In the genomic region with DNA sequence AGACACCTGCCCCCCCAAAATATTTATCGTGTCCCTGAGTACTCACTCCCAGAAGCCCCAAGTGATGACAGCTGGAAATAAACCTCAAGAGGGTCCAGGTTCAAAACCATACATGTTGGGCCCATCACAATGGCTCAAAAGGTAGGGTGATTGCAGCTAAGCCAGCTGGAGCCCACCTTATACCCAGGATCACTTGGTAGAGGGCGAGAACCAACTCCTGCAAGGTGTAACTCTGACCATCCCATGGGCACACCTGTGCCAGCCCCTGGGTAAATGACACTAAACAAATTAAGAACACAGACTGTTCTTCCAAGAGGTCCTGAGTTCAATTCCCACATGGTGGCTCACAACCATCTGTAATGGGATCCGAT, we compare ENCODE assay signal across 9 mouse cellular contexts. TPM values are rescaled to one million over a fixed set of nuclear protein-coding genes. Genes with fewer than 3 reads are reported as not detected.
DNase-seq lines count a peak whose midpoint lies in the region; ATAC-seq and TF ChIP-seq lines count a peak whose summit lies in the region.
"Had no signal": no experiment of that assay in that cellular context is flagged by ENCODE, and none has a peak within 500 bp of the region (broad histone marks: within the 10 kb centered on the region; RNA-seq: fewer than 3 reads in every experiment).

No protein-coding gene starts in this region.

- H3K9ac ChIP-seq in lung, embryonic 14.5 days = peak overlapping the region; percentile 61
- H3K9ac ChIP-seq in neural tube, embryonic 15.5 days (replicated peaks) = peak overlapping the region; percentile 36

- WGBS in lung, embryonic 14.5 days = 53% methylated on average over 3 of the region's 3 CpGs
- WGBS in limb, embryonic 10.5 days = 63% methylated on average over 3 of the region's 3 CpGs
- 59% methylated on average over 3 of the region's 3 CpGs for WGBS in neural tube, embryonic 15.5 days

- no peak for TF ChIP-seq POLR2A in embryonic fibroblast, embryonic 13.5 days (IDR thresholded peaks at IDR 0.05; ENCODE audit: low read depth, low read length)

- H3K36me3 ChIP-seq in lung, embryonic 14.5 days (ENCODE audit: insufficient read depth) = peaks cover 24% of the 10 kb centered on the region
- peaks cover 27% of the 10 kb centered on the region for H3K36me3 ChIP-seq in limb, embryonic 10.5 days
- H3K36me3 ChIP-seq in neural tube, embryonic 15.5 days = peaks cover 7% of the 10 kb centered on the region; the same call in 1 of the 2 replicates

- H3K27me3 ChIP-seq in lung, embryonic 14.5 days (ENCODE audit: insufficient read depth, low read length) = no peaks in the 10 kb centered on the region
- H3K27me3 ChIP-seq in limb, embryonic 10.5 days (ENCODE audit: low read depth, poor library complexity, severe bottlenecking) = no peaks in the 10 kb centered on the region
- H3K27me3 ChIP-seq in neural tube, embryonic 15.5 days (replicated peaks) = no peaks in the 10 kb centered on the region

- peak overlapping the region; percentile 71 for H3K4me2 ChIP-seq in lung, embryonic 14.5 days
- peak overlapping the region; percentile 86 for H3K4me2 ChIP-seq in neural tube, embryonic 15.5 days

- 0 out of 2 replicates have a peak, but pooled peaks have one; percentile 1 for ATAC-seq in lung, embryonic 14.5 days (ENCODE audit: insufficient read depth)
- ATAC-seq in neural tube, embryonic 15.5 days (ENCODE audit: low FRiP score) = no peak
- ATAC-seq in inflammation-experienced regulatory T-cells, adult 6 months = no peak

- H3K27ac ChIP-seq in lung, embryonic 14.5 days (ENCODE audit: low read depth) = peak overlapping the region; percentile 71
- H3K27ac ChIP-seq in embryonic fibroblast, embryonic 13.5 days (ENCODE audit: insufficient read depth, low read length) = no peak overlapping the region
- H3K27ac ChIP-seq in limb, embryonic 10.5 days = peak overlapping the region; percentile 96
- peak overlapping the region; percentile 86 for H3K27ac ChIP-seq in neural tube, embryonic 15.5 days (replicated peaks)

- TF ChIP-seq CTCF in lung, embryonic 14.5 days (IDR thresholded peaks at IDR 0.05; ENCODE audit: low read depth) = no peak
- no peak for TF ChIP-seq CTCF in embryonic fibroblast, embryonic 13.5 days (IDR thresholded peaks at IDR 0.05; ENCODE audit: borderline replicate concordance, insufficient read depth, low read length)

- H3K9me3 ChIP-seq in lung, embryonic 14.5 days (ENCODE audit: low read depth, low read length) = no peaks in the 10 kb centered on the region
- H3K9me3 ChIP-seq in limb, embryonic 10.5 days (replicated peaks) = no peaks in the 10 kb centered on the region
- H3K9me3 ChIP-seq in neural tube, embryonic 15.5 days (replicated peaks) = no peaks in the 10 kb centered on the region

- peaks cover 9% of the 10 kb centered on the region for H3K4me1 ChIP-seq in lung, embryonic 14.5 days (ENCODE audit: insufficient read depth)
- 0 out of 2 replicates have a peak, but pooled peaks cover 4% of the 10 kb centered on the region for H3K4me1 ChIP-seq in embryonic fibroblast, embryonic 13.5 days (ENCODE audit: control insufficient read depth, insufficient read depth, low read length)
- H3K4me1 ChIP-seq in limb, embryonic 10.5 days = peaks cover 24% of the 10 kb centered on the region
- H3K4me1 ChIP-seq in neural tube, embryonic 15.5 days = peaks cover 35% of the 10 kb centered on the region

- peak overlapping the region; percentile 89 for H3K4me3 ChIP-seq in lung, embryonic 14.5 days (ENCODE audit: low read depth, low read length)
- peak overlapping the region; percentile 41 for H3K4me3 ChIP-seq in embryonic fibroblast, embryonic 13.5 days (ENCODE audit: insufficient read depth, low read length)
- H3K4me3 ChIP-seq in limb, embryonic 10.5 days = peak overlapping the region; percentile 83
- H3K4me3 ChIP-seq in neural tube, embryonic 15.5 days (replicated peaks) = peak overlapping the region; percentile 82

- no peak for DNase-seq in lung, embryonic 14.5 days
- DNase-seq in lung, adult 18-20 months = no peak
- no peak for DNase-seq in limb, embryonic 10.5 days (ENCODE audit: low spot score)
- no peak for DNase-seq in frontal cortex, postnatal 14 days (ENCODE audit: low spot score in 2 of 2)
- DNase-seq in adrenal gland, postnatal 4 days (ENCODE audit: low spot score in 2 of 2) = no peak

RNA-seq across cellular contexts. Expression of a gene that starts 0.9 kb away (rescaled TPM):
- polyA plus RNA-seq in lung, embryonic 14.5 days (2014; fragmentation: Nextera tagmentation; extraction: Ambion mirVana) = 109 and 116 TPM in 2 replicates
- polyA plus RNA-seq in embryonic fibroblast, embryonic 13.5 days (2011; ENCODE audit: insufficient read length, low read depth, missing spikeins) = 26.4 and 26.7 TPM in 2 replicates
- polyA plus RNA-seq in limb, embryonic 10.5 days (2016; fragmentation: Nextera tagmentation; extraction: Ambion mirVana) = 134 and 148 TPM in 2 replicates
- polyA plus RNA-seq in neural tube, embryonic 15.5 days (2015; fragmentation: Nextera tagmentation; extraction: Ambion mirVana) = 132 and 146 TPM in 2 replicates
- polyA plus RNA-seq in inflammation-experienced regulatory T-cells, adult 6 months (2017; shearing (Covaris generic)) = 10 to 100 TPM; 10.7 to 27.1 (median 13.4) TPM
- 10 to 100 TPM; 69.1 to 70.7 TPM for total RNA-seq in adrenal gland, postnatal 4 days (2021)

RNA-seq across cellular contexts. Expression of a gene that starts 5.1 kb away (rescaled TPM):
- 57.5 and 67.0 TPM in 2 replicates for polyA plus RNA-seq in lung, embryonic 14.5 days (2014; fragmentation: Nextera tagmentation; extraction: Ambion mirVana)
- polyA plus RNA-seq in embryonic fibroblast, embryonic 13.5 days (2011; ENCODE audit: insufficient read length, low read depth, missing spikeins) = 37.7 and 50.1 TPM in 2 replicates
- polyA plus RNA-seq in limb, embryonic 10.5 days (2016; fragmentation: Nextera tagmentation; extraction: Ambion mirVana) = 101 and 115 TPM in 2 replicates
- polyA plus RNA-seq in neural tube, embryonic 15.5 days (2015; fragmentation: Nextera tagmentation; extraction: Ambion mirVana) = 101 TPM in 2 replicates
- polyA plus RNA-seq in inflammation-experienced regulatory T-cells, adult 6 months (2017; shearing (Covaris generic)) = 10 to 100 TPM in 2 of 3 experiments, 1 to 10 TPM in 1; 9.2 to 17.9 (median 10.9) TPM
- total RNA-seq in adrenal gland, postnatal 4 days (2021) = 10 to 100 TPM; 49.4 to 49.7 TPM

RNA-seq across cellular contexts. Expression of a gene that starts 5.1 kb away (rescaled TPM):
- polyA plus RNA-seq in lung, embryonic 14.5 days (2014; fragmentation: Nextera tagmentation; extraction: Ambion mirVana) = 2.8 and 3.8 TPM in 2 replicates
- polyA plus RNA-seq in embryonic fibroblast, embryonic 13.5 days (2011; ENCODE audit: insufficient read length, low read depth, missing spikeins) = 1.4 TPM in 1 of 2 replicates, not detected in the other
- polyA plus RNA-seq in limb, embryonic 10.5 days (2016; fragmentation: Nextera tagmentation; extraction: Ambion mirVana) = 3.8 and 4.2 TPM in 2 replicates
- 5.7 and 7.2 TPM in 2 replicates for polyA plus RNA-seq in neural tube, embryonic 15.5 days (2015; fragmentation: Nextera tagmentation; extraction: Ambion mirVana)
- polyA plus RNA-seq in inflammation-experienced regulatory T-cells, adult 6 months (2017; shearing (Covaris generic)) = 1 to 10 TPM in 2 of 3 experiments, under 1 TPM in 1; 0.60 to 1.9 (median 1.1) TPM
- 1 to 10 TPM; 1.7 to 1.8 TPM for total RNA-seq in adrenal gland, postnatal 4 days (2021)

RNA-seq across cellular contexts. Expression of a gene that starts 9.6 kb away (rescaled TPM):
- 1.3 and 1.4 TPM in 2 replicates for polyA plus RNA-seq in lung, embryonic 14.5 days (2014; fragmentation: Nextera tagmentation; extraction: Ambion mirVana)
- 1.1 TPM in 1 of 2 replicates, not detected in the other for polyA plus RNA-seq in embryonic fibroblast, embryonic 13.5 days (2011; ENCODE audit: insufficient read length, low read depth, missing spikeins)
- polyA plus RNA-seq in limb, embryonic 10.5 days (2016; fragmentation: Nextera tagmentation; extraction: Ambion mirVana) = 1.4 and 1.5 TPM in 2 replicates
- 3.4 and 3.6 TPM in 2 replicates for polyA plus RNA-seq in neural tube, embryonic 15.5 days (2015; fragmentation: Nextera tagmentation; extraction: Ambion mirVana)
- polyA plus RNA-seq in inflammation-experienced regulatory T-cells, adult 6 months (2017; shearing (Covaris generic)) = 1 to 10 TPM in 1 of 3 experiments, not detected in 2; 3.1 TPM
- 1 to 10 TPM; 2.6 to 4.1 TPM for total RNA-seq in adrenal gland, postnatal 4 days (2021)
- total RNA-seq: hematopoietic stem cell, adult 5-6 weeks had no signal

RNA-seq across cellular contexts. Expression of a gene that starts 13.6 kb away (rescaled TPM):
- polyA plus RNA-seq in lung, embryonic 14.5 days (2014; fragmentation: Nextera tagmentation; extraction: Ambion mirVana) = 0.65 and 0.92 TPM in 2 replicates
- polyA plus RNA-seq in embryonic fibroblast, embryonic 13.5 days (2011; ENCODE audit: insufficient read length, low read depth, missing spikeins) = 0.61 TPM in 1 of 2 replicates, not detected in the other
- polyA plus RNA-seq in limb, embryonic 10.5 days (2016; fragmentation: Nextera tagmentation; extraction: Ambion mirVana) = 0.24 and 0.38 TPM in 2 replicates
- polyA plus RNA-seq in neural tube, embryonic 15.5 days (2015; fragmentation: Nextera tagmentation; extraction: Ambion mirVana) = 1.3 and 1.5 TPM in 2 replicates
- polyA plus RNA-seq in inflammation-experienced regulatory T-cells, adult 6 months (2017; shearing (Covaris generic)) = 1 to 10 TPM in 1 of 3 experiments, under 1 TPM in 2; 0.26 to 1.7 (median 0.96) TPM
- total RNA-seq in adrenal gland, postnatal 4 days (2021) = 1 to 10 TPM; 6.3 to 8.2 TPM
